Mouse (Mus musculus): ENCODE results near the gene Ccdc93.

Gene Ccdc93

DNA sequence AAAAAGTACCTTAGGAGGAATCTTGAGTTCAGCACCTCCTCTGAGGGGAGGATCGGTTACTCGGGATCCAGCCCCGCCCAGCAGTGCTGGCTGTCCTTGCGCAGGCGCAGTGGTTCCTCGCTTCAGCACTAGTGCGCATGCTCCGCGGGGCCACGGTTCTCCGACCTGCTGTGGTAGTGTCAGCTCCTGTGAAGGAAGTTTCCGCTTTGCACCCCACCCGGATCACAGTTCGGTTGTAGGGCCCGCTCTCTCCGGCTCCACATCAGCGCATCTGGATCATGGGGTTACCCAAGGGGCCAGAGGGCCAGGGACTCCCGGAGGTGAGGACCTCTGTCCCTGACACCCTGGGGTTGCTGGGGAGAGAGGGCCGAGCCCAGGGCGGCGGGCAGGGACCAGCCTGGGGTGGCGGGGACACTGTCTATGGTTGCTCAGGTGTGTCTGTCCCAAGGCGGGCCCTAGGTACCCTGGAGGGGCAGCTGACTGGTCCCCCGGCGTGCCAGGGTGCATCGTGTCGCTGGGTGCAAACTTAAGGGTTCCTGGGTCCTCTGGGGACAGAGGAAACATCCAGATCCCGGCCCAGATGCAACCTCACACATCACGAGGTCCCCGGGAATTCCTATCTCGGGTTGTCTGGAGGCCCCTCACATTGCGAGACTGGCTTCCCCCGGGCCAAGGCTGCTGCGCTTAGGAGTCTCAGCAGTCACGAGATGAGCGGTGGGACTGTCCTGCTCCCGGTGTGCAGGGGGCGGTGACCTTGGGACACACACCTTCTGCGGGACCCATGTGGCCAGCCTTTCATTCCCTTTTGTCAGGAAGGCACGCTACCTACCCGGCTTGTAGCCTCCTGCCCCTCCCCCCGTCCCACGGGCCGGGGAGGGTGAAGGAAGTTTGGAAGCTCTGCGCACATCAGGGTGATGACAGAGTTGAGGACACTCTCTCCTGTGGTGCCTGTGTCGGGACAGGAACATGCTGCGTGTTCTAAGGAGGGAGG lies at the start of gene Ccdc93:
Gene Ccdc93 (plus strand): TSS at position 112 of the 991 bp plus-strand sequence.
- DNase-seq, result peak; percentile 97 to 100

- DNase-seq, result no peak
Observed at GRCm38 (mm10) chr1:121381562-121381961, 49.3 kb upstream of the Ccdc93 start.

DNA sequence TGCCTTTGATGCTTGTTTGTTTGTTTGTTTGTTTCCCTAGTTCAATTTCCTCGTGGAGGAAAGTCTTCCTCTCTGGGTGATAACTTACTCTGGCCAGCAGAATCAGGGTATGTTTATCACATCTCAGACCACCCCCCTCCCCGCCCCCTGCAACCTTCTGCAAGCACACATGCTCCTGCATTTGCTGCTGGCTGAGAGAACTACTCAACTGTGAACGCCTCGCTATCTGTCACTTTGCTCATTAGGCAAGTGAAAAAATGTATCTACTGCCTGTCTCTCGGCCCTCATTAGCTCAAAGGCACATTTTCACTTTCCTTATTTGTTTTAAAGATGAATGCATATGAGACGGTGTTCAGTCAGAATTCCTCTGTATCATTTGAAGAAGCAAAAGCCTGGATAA lies 42.5 kb upstream of the Ccdc93 start:
- no peak for DNase-seq

GRCm38 (mm10) chr1:121388732-121389131 lies 42.1 kb upstream of the Ccdc93 start:
- no peak for DNase-seq

- no peak for DNase-seq
Observed at GRCm38 (mm10) chr1:121389574-121389973, 41.3 kb upstream of the Ccdc93 start.

DNA sequence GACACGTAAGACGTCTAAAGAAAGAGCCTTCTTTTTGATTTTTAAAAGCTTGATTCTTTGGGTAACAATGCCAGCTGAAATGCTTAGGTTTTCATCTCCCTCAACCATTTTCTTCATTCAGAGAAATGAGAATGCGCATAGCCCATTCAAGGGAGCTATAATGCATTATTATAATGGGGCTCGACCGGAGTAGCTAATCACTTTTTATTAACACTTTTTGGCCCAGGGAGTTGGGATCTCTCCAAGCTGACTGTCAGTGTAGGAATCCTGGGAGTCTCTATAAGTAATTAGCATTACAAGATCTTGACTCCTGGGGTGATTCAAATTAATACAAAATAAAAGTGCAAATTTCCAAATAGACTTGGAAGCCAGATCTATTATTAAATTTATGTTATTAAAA lies 40.8 kb upstream of the Ccdc93 start:
- no peak for DNase-seq

DNA sequence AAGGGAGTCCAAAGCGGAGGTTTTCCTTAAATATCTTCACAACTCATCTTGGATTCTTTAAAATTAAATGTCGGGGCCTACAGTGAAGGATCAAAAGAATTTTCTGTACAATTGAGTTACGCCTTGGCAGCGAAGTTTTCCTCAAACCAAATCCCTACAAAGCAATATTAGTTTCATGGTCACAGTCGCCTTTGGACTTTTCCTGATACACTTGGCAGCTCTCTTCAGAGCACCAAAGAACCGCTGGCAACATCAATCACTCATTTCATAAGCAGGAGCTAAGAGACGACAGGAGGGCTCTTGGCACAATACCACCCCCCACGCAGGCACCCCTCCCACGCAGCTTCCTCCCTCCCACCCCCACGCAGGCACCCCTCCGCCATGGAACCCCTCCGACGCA lies 40.4 kb upstream of the Ccdc93 start:
- DNase-seq, result no peak

DNA sequence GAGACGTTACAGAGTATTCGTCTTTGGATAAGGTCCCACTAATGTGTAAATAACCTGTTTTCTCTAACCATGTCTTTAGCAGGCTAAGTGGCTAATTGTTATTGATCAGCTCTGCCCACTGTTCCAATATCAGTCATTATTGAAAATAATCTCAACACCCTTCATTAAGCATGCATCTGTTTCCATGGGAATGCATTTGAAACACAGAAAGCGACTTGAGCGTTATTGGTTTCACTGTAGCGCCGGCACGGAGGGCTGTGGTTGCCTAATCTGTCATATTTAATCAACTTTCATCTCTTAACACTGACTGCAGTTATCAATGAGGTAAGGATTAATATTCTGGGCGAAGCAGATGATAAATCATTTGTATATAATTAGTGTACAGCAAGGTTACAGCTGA lies 40.0 kb upstream of the Ccdc93 start:
- DNase-seq, result no peak

DNA sequence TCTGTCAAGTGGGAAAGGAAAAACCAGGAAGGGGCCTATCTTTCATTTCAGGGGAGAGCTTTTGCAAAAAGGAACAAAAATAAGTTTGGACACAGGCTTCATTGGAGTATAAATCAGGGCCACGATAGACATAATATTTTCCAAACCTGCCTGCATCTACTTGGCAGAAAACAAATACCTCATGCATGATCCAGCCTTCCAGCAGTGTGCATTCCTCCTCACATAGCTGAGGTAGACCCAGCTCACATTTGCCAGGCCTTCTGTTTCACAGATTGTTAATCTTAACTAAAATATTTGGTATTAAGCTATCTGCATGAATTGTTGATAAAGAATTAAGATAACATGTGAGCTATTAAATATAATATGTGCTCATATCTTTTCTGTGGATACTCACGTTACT lies 37.7 kb upstream of the Ccdc93 start:
- no peak for DNase-seq

- peak; percentile 18 to 22 for DNase-seq
Observed at GRCm38 (mm10) chr1:121394764-121395163, 36.1 kb upstream of the Ccdc93 start.

DNA sequence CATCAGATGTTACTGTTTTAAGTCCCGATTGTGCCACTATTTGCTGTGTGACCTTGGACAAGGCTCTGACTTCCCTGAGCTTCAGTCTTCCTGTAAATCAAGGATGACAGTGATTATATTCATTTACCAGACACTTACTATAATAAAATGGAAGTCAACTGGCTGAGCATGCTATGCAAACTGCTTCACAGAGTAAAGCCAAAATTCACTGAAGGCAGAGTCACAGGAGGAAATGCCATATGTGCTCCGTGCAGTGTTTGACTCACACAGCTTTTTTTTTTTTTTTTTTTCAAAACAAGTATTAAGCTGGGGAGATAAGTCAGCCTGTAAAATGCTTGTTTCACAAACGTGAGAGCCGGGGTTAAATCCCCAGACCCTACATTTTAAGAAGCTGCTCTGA lies 34.3 kb upstream of the Ccdc93 start:
- no peak for DNase-seq

- DNase-seq, result no peak
Observed at GRCm38 (mm10) chr1:121398231-121398630, 32.6 kb upstream of the Ccdc93 start.

DNA sequence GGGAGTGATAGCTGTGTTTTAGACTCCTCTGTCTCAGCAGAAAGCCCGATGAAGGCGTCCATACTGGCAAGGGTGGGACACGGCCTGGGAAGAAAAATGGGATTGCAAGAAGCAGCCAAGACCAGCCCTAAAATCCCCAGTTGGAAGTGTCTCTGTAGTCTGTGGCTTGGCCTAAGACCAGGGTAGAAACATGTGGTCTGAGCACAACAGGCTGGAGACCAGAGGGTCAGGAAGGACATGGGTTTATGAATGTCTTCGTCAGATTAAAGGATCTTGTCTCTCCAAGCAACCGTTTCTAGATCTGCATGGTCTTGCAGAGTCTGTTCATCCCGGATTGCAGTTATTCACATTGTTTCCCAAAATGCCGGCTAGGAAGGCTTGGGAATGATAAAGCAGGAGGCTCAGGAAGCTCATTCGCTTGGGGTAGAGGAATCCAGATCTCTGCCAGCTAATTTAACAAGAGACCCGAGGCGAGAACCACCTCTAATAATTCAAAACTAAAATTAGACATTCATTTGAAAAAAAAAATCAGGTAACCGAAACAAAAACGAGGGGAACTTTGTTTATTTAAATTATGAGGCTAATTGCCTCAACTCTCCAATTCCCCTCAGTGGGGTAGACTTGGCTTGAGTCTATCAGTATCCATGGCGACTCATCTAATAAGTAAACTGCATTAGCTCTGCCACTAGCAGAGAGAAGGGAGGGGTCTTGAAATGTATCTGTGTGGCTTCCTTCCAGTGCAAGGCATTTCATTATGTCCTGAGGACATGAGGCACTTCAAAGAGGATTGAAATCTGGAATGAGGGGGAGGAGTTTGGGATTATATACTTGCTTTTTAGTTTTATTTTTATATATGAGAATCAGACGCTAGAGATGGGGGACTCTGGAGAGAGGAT lies 31.6 kb upstream of the Ccdc93 start:
- peak; percentile 18 to 54 for DNase-seq

DNA sequence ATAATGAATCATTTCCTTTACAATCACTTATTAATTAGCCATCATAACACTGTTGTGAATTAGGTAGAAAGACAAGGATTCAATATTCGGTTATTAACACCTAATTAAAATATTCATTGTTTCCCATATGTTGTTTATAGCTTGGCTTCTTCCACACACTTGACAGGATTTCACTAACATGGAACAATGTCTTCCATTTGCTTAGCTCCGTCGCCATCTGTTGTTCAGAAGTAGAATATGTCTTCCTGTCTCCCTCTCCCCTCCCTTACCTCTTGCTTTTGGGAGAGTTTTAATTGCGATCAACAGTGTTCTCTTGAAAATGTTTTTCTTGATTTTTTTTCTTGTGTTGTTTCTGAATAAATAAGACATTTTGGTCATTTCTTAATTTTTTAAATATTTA lies 30.6 kb upstream of the Ccdc93 start:
- DNase-seq, result peak in 1 of 2 experiments; percentile 23

- DNase-seq, result no peak
Observed at GRCm38 (mm10) chr1:121419084-121419483, 11.8 kb upstream of the Ccdc93 start.

DNA sequence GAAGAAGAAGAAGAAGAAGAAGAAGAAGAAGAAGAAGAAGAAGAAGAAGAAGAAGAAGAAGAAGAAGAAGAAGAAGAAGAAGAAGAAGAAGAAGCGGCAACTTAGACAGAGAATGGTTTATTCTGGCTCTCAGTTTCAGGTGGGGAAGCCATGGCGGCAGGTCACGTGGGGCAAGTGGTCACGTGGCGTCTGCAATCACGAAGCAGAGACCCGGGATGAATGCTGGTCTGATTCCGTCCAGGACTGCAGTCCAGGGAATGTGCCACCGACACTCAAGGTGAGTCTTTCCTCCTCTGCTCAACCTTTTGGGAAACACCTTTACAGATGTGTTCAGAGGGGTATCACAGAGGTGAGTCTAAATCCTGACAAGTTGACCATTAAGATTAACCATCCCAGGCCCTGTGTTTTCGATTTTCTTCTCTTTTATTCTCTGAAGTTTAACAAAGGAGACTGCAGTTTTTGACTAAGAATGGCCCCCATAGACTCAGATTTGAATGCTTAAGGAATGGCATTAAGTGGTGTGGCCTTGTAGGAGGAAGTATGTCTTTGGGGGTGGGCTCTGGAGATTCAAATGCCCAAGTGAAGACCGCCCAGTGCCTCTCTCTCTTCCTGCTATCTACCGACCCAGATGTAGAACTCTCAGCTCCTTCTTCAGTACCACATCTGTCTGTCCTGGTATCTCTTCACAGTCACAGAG lies 11.1 kb upstream of the Ccdc93 start:
- no peak for DNase-seq

- DNase-seq, result no peak
Observed at GRCm38 (mm10) chr1:121430183-121430937, 489 bp upstream of the Ccdc93 start.

DNA sequence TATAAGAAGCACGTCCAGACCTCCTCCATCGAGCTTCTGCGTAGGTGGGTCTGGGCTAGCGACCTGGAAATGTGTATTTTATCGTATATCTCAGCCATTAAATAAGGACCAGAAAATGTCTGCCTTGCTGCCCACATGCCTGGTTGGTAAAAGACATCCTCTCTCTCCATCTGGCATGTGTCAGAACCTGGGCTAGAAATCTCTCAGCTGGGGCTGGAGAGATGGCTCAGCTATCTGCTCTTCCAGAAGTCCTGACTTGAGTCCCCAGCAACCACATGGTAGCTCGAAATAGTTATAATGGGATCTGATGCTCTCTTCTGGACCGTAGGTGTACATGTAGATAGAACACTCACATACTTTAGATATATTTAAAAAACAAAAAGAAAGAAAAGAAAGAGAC lies 5.1 kb downstream of the Ccdc93 start:
- DNase-seq, result no peak

DNA sequence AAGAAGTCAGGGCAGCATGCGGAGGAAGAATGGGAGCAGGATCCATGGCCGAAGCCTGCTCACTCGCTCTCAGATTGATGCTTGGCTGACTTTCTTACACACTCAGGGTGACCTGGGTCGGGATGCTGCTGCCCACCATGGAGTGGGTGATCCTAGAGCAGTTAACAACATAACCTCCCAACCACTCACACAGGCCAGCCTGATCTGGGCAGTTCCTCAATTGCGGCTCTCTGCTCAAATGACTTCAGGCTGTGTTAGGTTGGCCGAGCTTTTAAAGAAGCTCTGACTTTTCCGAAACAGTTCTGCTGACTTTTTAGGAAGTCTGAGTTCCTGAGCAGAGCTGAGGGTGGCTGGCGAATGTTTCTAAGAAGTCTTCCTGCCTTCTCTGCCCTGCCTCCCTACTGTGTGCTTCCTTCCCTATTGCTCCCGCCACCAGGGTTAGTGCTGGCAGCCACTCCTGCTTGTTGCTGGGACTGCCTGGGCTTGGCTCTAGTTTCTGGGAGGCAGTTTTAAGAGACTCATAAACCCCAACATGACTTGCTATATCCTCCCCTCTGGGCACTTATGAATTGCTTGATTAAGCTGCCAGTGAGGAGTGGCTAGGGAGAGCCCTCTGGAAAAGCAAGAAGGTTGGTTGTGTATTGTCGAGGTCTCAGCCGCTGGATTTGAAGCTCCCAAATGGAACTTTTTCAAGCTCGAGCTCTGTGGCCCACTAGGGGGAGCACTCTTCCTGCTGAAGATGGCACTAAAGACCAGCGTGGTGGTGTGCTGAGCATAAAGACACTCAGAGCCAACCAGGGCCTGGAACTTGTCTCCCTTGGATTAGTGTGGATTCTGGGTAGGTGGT lies 9.9 kb downstream of the Ccdc93 start:
- DNase-seq, result peak; percentile 42 to 59

- no peak for DNase-seq
Observed at GRCm38 (mm10) chr1:121444147-121444546, 13.3 kb downstream of the Ccdc93 start.

DNA sequence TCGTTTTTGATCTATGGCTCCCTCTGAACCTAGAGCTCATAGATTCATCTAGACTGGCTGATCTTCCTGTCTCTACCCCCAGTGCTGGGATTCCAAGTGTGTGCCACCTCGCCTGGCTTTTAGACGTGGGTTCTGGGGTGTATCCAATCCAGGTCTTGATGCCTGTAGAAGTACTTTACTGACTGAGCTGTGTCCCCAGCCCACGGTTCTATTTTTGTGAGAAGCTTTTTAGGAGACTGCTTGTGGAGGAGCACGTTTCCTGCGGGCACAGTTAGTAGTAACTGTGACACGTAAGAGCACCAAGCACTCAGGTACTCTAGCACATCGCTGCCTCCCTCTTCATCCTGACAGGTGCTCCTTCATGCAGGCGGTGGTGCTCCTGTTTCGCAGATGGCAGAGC lies 16.4 kb downstream of the Ccdc93 start:
- DNase-seq, result no peak

Data from lung, postnatal 4 days (tissue).